Mouse (Mus musculus) forebrain, embryonic 14.5 days (tissue): ENCODE results near the gene Gm45234. TPM values are rescaled to one million over a fixed set of nuclear protein-coding genes. Genes with fewer than 3 reads are reported as not detected.
A peak's percentile ranks its signal among the peaks of the same experiment; 100 is the strongest.

Experiments
- microRNA counts: library from miRNA; unstranded; fragments of <30 nt; microRNA quantifications from one replicate; lab custom pipeline; 2016
- microRNA-seq: library from miRNA; unstranded; fragments of <30 nt; microRNA quantifications from one replicate; pipeline ENCODE4, GENCODE M21; 2016
- polyA plus RNA-seq: library from polyadenylated mRNA; unstranded; fragments of >200 nt; fragmentation: Nextera tagmentation; extraction: Ambion mirVana; gene quantifications from 2 replicates; pipeline ENCODE4 v1.2.1, GENCODE M21; 2014

Gm45234 gene
- polyA plus RNA-seq, 1 experiment from 2014 or later = not detected

MicroRNAs encoded within 50 kb of the gene (microRNA counts, 519-probe panel; counts per million panel counts)
- microRNA mmu-miR-141 (lab: Ali Mortazavi, UCI) (not detected), microRNA mmu-miR-200c (lab: Ali Mortazavi, UCI) (not detected)

Small RNA genes lying within 50 kb of the gene (microRNA-seq; reads per million reads assigned to microRNA genes)
- gene Mir141 (15.8 reads per million, percentile 37 among the genes with 10 or more reads in this experiment), gene Mir200c (80.2 reads per million, percentile 54 among the genes with 10 or more reads in this experiment)

Other genes starting within 250 kb of the Gm45234 start
- gene C1ra, start 243.6 kb downstream of the Gm45234 start, polyA plus RNA-seq = 0.19 and 0.24 TPM in 2 replicates
- gene C1s1, start 213.7 kb downstream of the Gm45234 start, polyA plus RNA-seq = 0.39 and 0.70 TPM in 2 replicates
- not detected in 2 replicates for gene C1rb, start 185.7 kb downstream of the Gm45234 start, polyA plus RNA-seq
- 0.10 TPM in 1 of 2 replicates, not detected in the other for gene C1s2, start 119.9 kb downstream of the Gm45234 start, polyA plus RNA-seq
- gene Lpcat3, start 93.0 kb downstream of the Gm45234 start, polyA plus RNA-seq = 33.4 and 38.7 TPM in 2 replicates
- 166 and 186 TPM in 2 replicates for gene Emg1, start 43.8 kb downstream of the Gm45234 start, polyA plus RNA-seq
- 237 and 245 TPM in 2 replicates for gene Phb2, start 43.7 kb downstream of the Gm45234 start, polyA plus RNA-seq
- 4.7 TPM in 2 replicates for gene Ptpn6, start 17.3 kb downstream of the Gm45234 start, polyA plus RNA-seq
- 722 and 848 TPM in 2 replicates for gene Grcc10, start 14.6 kb downstream of the Gm45234 start, polyA plus RNA-seq
- gene Atn1, start 503 bp upstream of the Gm45234 start, polyA plus RNA-seq = 12.2 and 16.6 TPM in 2 replicates
- 34.6 and 49.5 TPM in 2 replicates for gene Eno2, start 13.7 kb upstream of the Gm45234 start, polyA plus RNA-seq
- 3.4 and 3.5 TPM in 2 replicates for gene Lrrc23, start 23.7 kb upstream of the Gm45234 start, polyA plus RNA-seq
- 4.7 and 5.3 TPM in 2 replicates for gene Spsb2, start 52.6 kb upstream of the Gm45234 start, polyA plus RNA-seq
- gene Tpi1, start 58.3 kb upstream of the Gm45234 start, polyA plus RNA-seq = 417 and 461 TPM in 2 replicates
- 154 and 174 TPM in 2 replicates for gene Usp5, start 73.5 kb upstream of the Gm45234 start, polyA plus RNA-seq
- 107 and 139 TPM in 2 replicates for gene Cdca3, start 73.5 kb upstream of the Gm45234 start, polyA plus RNA-seq
- gene Gnb3, start 84.3 kb upstream of the Gm45234 start, polyA plus RNA-seq = 0.54 and 0.89 TPM in 2 replicates
- 6.2 and 10.1 TPM in 2 replicates for gene P3h3, start 101.7 kb upstream of the Gm45234 start, polyA plus RNA-seq
- 11.0 and 13.0 TPM in 2 replicates for gene Gpr162, start 108.0 kb upstream of the Gm45234 start, polyA plus RNA-seq
- 0.29 and 0.38 TPM in 2 replicates for gene Cd4, start 132.2 kb upstream of the Gm45234 start, polyA plus RNA-seq
- gene Lag3, start 155.7 kb upstream of the Gm45234 start, polyA plus RNA-seq = 1.2 and 2.7 TPM in 2 replicates
- 479 and 481 TPM in 2 replicates for gene Ptms, start 164.1 kb upstream of the Gm45234 start, polyA plus RNA-seq
- 470 and 520 TPM in 2 replicates for gene Mlf2, start 175.4 kb upstream of the Gm45234 start, polyA plus RNA-seq
- gene Cops7a, start 209.5 kb upstream of the Gm45234 start, polyA plus RNA-seq = 96.5 and 105 TPM in 2 replicates
- 22.6 and 28.0 TPM in 2 replicates for gene Pianp, start 240.7 kb upstream of the Gm45234 start, polyA plus RNA-seq